Mouse (Mus musculus): ENCODE measurements around the gene Plek2. TPM values are rescaled to one million over a fixed set of nuclear protein-coding genes. Genes with fewer than 3 reads are reported as not detected.
A peak's percentile ranks its signal among the peaks of the same experiment; 100 is the strongest.
"Not testable (repeated sequence)": the region's sequence is repeated elsewhere in the genome, so short reads cannot be mapped to it uniquely, and the experiment has no call there.

Gene Plek2
- total RNA-seq (2021), result under 1 TPM in 1 of 2 experiments, not detected in 1; 0.26 TPM
- long read RNA-seq, experiment 1, partial matches to known transcripts, result 0 of 1 reads
- long read RNA-seq, experiment 1, other reads (novel, unspliced or antisense), result 0 of 1 reads
- long read RNA-seq, experiment 2, result 0 reads

GRCm38 (mm10) chr12:78906707-78907162 lies at the start of gene Plek2:
Plek2 (minus strand) TSS chr12:78906964.
- DNase-seq (ENCODE audit: low spot score in 2 of 2), result peak; percentile 53 to 60

DNA sequence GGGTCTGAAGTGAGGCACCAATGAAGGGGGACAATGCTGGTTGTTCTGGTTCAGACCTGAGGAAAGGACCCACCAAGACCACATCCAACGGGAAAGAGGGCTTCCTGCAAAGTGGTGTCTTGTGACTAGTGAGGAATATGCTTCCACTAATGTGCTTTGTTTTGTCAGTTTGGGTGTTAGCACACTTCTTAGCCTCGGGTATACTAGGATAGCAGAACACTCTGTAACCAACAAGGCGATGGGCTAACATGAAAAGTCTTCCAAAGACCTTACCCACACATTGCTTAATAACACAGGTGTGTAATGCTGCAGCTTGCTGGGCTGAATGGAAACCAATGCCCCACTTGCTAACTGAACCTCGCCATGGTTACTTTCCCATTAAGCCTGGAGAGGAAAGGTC lies 49.6 kb upstream of the Plek2 start:
- no peak for DNase-seq (ENCODE audit: low spot score in 2 of 2)

DNA sequence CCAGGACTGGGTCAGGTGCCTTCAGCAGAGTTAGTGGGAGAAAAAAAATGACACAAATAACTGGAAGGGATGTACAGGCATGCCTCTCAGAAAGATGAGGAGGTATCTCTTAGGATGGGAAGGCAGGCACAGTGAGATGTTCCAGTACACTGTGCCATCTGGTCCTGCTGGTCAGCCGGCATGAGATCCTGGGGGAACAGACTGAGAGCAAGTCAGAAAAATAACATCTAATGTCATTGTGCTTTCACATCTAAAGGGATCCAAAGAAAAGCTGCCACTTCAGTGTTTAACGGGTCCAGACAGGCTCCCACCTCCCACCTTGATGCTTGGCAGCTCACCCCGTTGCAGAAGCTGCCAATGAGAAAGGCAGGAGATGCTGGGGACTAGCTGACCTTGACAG lies 45.7 kb upstream of the Plek2 start:
- no peak for DNase-seq (ENCODE audit: low spot score in 2 of 2)

GRCm38 (mm10) chr12:78952053-78952452 lies 45.3 kb upstream of the Plek2 start:
- no peak for DNase-seq (ENCODE audit: low spot score in 2 of 2)

DNA sequence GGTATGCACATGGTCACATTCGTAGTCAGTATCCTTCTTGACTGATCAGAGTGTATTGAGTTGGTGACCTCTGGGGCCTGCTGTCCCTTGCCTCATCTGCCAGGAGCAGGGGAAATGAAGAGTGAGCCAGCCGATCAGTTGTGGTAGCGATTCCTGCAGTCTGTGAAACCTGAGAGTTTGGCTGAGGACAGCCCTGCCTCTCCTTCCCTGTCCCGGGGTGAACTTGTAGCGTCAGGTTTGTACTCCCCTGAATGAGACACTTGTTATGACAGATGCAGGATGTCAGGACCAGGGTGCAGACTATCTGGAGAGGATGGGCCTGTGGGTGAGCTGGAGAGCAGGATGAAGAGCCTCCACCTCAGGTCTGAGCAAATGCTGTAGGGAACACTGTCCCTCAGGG lies 40.9 kb upstream of the Plek2 start:
- DNase-seq (ENCODE audit: low spot score in 2 of 2), result no peak

DNA sequence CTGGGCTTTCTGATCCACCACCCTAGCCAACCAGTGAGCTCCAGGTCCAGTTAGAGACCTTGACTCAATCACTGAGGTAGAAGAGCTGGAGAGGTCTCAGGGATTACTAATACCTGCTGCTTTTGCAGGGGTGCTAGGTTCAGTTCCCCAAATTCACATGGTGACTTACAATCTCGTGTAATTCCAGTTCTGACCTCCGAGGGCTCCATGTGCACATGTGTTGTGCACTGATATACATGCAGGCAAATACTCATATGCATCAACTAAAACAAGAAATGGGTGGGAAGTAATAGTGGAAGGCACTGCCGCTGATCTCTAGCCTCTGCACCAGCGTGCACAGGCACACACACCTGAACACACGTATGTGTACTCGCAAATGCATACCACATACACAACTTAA lies 40.4 kb upstream of the Plek2 start:
- DNase-seq (ENCODE audit: low spot score in 2 of 2), result no peak

DNA sequence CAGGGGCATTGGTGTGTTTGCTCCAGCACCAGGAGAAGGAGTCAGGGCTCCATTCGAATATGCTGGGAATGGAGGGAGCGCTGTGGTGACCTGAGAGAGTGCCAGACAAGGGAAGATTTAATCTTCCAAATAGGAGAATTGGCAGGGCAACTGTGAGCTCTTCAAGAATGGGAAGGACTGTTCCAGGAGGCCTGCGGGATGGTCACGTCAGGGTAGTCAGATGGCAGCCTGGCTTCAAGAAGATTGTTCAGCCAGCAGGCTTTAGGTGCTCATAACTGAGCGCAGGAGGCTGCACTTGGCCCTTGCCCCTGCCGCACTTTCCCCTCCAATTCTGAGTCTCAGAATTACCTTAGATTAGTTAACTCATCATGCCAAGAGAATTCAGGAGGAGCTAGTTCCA lies 36.2 kb upstream of the Plek2 start:
- no peak for DNase-seq (ENCODE audit: low spot score in 2 of 2)

- DNase-seq (ENCODE audit: low spot score in 2 of 2), result no peak
Observed at GRCm38 (mm10) chr12:78940081-78940480, 33.3 kb upstream of the Plek2 start.

DNA sequence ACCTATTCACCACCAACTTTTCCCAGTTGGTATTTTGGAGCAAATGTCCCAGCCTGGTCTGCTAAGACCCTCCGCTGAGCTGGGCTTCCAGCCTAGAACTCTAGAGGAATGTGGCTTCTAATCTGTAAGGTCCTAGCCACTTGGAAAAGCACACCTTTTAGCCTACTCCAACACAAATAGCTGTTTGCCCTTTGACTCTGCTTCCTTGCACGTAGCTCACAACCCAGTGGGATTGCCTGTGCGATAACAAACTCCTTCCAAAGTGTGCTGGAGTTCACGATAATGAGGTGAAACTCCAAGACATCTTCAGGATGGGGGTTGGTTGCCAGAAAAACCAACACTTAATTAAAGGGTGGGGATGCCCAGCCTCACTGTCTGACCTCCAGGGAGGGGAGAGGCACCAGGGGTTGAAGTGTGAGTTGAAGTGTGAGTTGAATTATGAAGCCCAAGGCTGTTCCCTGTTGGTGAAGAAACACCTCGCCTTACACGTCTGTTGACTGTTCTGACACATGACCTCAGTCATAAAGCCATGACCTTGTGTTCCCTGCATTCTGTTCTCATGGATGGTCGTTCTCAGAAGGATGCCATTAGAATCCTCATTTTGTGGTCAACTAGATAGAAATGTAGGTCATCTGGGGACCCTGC lies 32.8 kb upstream of the Plek2 start:
- DNase-seq (ENCODE audit: low spot score in 2 of 2), result no peak

DNA sequence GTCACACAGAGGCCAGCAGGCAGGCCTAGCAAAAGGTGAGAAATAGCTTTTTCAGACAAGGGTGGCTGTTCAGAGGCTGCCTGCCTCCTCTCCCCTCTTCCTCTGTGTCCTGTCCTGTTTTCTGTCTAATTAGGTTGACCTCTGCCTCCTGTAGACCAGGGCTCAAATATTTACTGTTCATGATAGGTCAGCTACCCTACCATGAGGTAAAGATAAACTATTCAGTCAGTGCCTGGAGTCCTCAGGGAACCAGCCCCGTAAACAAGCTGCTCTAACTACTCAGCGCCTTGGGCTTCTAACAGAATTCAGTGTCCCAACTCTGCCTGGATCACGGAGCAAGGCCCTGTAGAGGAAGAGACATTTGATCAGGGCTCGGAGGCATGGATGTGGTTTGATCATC lies 29.7 kb upstream of the Plek2 start:
- DNase-seq (ENCODE audit: low spot score in 2 of 2), result no peak

GRCm38 (mm10) chr12:78929900-78930299 lies 23.1 kb upstream of the Plek2 start:
- DNase-seq (ENCODE audit: low spot score in 2 of 2), result no peak

- DNase-seq (ENCODE audit: low spot score in 2 of 2), result no peak
Observed at GRCm38 (mm10) chr12:78927287-78927686, 20.5 kb upstream of the Plek2 start.

- no peak for DNase-seq (ENCODE audit: low spot score in 2 of 2)
Observed at GRCm38 (mm10) chr12:78923539-78924189, 16.9 kb upstream of the Plek2 start.

GRCm38 (mm10) chr12:78922977-78923376 lies 16.2 kb upstream of the Plek2 start:
- DNase-seq (ENCODE audit: low spot score in 2 of 2), result not testable (repeated sequence)

DNA sequence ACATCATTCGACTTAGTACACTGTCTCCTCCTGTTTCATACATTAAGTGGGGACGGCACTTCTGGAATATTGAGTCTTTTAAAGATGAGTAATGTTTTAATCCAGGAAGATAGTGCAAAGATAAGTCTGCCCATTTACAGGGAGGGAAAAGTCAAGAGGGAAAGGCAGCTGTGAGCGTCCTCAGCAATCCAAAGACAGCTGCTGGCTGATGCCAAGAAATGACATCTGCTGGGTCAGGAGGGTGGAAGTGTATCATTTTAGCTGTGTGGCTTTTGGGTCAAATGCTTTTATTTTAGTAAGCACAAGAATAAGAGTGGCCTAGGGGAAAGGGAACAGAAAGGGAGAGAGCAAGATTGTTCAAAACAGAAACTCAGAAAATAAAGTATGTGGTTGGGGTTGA lies 15.3 kb upstream of the Plek2 start:
- DNase-seq (ENCODE audit: low spot score in 2 of 2), result no peak

DNA sequence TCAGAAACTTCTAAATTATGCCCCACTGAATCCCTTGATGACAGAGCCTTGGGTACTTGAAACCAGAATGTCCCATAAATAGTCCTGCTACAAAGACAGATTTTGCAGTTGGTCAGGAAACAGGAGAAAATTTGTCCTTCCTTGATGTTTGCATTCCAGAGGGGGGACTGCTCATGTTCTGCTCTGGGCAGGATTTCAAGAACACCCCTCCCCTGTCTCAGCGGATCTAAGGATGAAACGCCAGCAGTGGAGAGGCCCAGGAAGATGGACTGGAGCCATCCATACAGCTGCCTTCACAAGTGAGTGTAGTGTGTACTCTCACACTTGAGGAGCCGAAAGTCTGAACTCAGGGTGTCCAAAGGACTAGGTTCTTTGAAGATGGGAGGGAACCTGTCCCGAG lies 14.7 kb upstream of the Plek2 start:
- no peak for DNase-seq (ENCODE audit: low spot score in 2 of 2)

DNA sequence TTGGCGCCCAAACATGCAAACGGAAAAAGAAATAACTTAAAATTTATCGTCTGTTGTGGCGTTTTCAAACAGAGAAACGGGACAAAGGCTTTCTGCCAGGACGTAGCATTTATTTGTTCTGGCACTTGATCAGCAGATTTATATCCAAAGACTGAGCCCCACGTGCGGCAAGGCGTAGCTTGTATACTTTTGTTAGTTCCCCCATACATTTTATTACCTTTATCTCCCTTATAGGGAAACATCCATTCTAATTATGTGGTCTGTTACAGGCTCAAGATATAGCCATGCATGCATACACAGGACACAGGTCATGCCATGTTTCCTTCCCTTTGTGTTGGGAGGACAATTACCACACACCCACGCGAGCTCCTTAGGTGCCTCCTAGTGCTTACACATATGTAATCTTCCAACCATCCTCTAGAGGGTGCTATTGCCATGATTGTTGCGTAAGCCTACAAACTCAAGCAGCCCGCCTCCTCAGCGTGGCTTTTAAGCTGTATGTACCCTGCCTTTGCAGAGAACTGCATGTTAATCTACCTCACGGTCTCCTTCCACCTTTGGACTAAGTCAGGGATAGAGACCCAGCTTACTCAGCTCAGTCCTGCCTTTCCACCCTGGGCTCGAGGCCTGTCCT lies 12.4 kb upstream of the Plek2 start:
- peak; percentile 27 to 49 for DNase-seq (ENCODE audit: low spot score in 2 of 2)

GRCm38 (mm10) chr12:78918227-78919078 lies 11.7 kb upstream of the Plek2 start:
- peak; percentile 73 to 76 for DNase-seq (ENCODE audit: low spot score in 2 of 2)

GRCm38 (mm10) chr12:78916278-78916677 lies 9.5 kb upstream of the Plek2 start:
- DNase-seq (ENCODE audit: low spot score in 2 of 2), result no peak

GRCm38 (mm10) chr12:78915561-78915960 lies 8.8 kb upstream of the Plek2 start:
- DNase-seq (ENCODE audit: low spot score in 2 of 2), result no peak

- no peak for DNase-seq (ENCODE audit: low spot score in 2 of 2)
Observed at GRCm38 (mm10) chr12:78914458-78914857, 7.7 kb upstream of the Plek2 start.
